Mouse (Mus musculus) forebrain, postnatal 0 days (tissue): ENCODE measurements around the gene Plcb4. TPM values are rescaled to one million over a fixed set of nuclear protein-coding genes. Genes with fewer than 3 reads are reported as not detected.

Experiments used
- ATAC-seq: fragments of 200-750 bp; cut with Nextera tagmentation; 2 replicates; pipeline ENCODE4 v1.8.0; 2017; ENCODE audit warnings: mild to moderate bottlenecking, moderate library complexity
- DNase-seq: peaks from one replicate; pipeline ENCODE4 v3.0.0-alpha.2; 2015
- H3K27ac ChIP-seq: fragments of 300-500 bp; sonication (generic); 2 replicates; pipeline ENCODE4 v1.5.1; 2014; ENCODE audit warnings: low read depth, mild to moderate bottlenecking, antibody characterized with exemption, low read length, moderate library complexity, mixed read lengths
- H3K27me3 ChIP-seq: fragments of 300-500 bp; sonication (generic); 2 replicates; pipeline ENCODE4 v1.6.1; 2014; ENCODE audit warnings: mild to moderate bottlenecking, low read length, mixed read lengths; ENCODE audit not compliant: insufficient read depth
- H3K36me3 ChIP-seq: fragments of 300-500 bp; sonication (generic); 2 replicates; pipeline ENCODE4 v1.6.1; 2014; ENCODE audit warnings: mild to moderate bottlenecking, moderate library complexity; ENCODE audit not compliant: insufficient read depth
- H3K4me1 ChIP-seq: fragments of 300-500 bp; sonication (generic); 2 replicates; pipeline ENCODE4 v1.6.1; 2014; ENCODE audit warnings: antibody characterized with exemption; ENCODE audit not compliant: insufficient read depth
- H3K4me2 ChIP-seq: fragments of 300-500 bp; sonication (generic); 2 replicates; pipeline ENCODE4 v1.6.1; 2014; ENCODE audit warnings: low read depth, mild to moderate bottlenecking, moderate library complexity
- H3K4me3 ChIP-seq: fragments of 300-500 bp; sonication (generic); 2 replicates; pipeline ENCODE4 v1.5.1; 2014; ENCODE audit warnings: low read depth, low read length, mixed read lengths
- H3K9ac ChIP-seq: fragments of 300-500 bp; sonication (generic); 2 replicates; pipeline ENCODE4 v1.6.1; 2014; ENCODE audit warnings: mild to moderate bottlenecking
- H3K9me3 ChIP-seq: fragments of 300-500 bp; sonication (generic); 2 replicates; pipeline ENCODE4 v1.6.1; 2016; ENCODE audit warnings: low read length
- CTCF ChIP-seq: sonication (generic); IDR thresholded peaks from 2 replicates; pipeline ENCODE4 v1.5.1; 2016; ENCODE audit warnings: antibody characterized with exemption, control low read depth, low read depth
- WGBS: fragments of 180-500 bp; shearing (Covaris S2); extraction: QIAGEN DNeasy Blood & Tissue Kit; methylation state at CpG from one replicate; pipeline ENCODE4 v1.1.7; 2014; 5-methylcytosine and 5-hydroxymethylcytosine counted together
- polyA plus RNA-seq: library from polyadenylated mRNA; unstranded; fragments of >200 nt; fragmentation: Nextera tagmentation; extraction: Ambion mirVana; gene quantifications from 2 replicates; pipeline ENCODE4 v1.2.1, GENCODE M21; 2015
- total RNA-seq: library from RNA; depleted of rRNA; stranded (reverse); fragments of >200 nt; gene quantifications from 2 replicates; pipeline ENCODE4 v1.2.3, GENCODE M21; 2014

Gene Plcb4
- total and polyA plus RNA-seq, 2 experiments from 2014 or later, result 15.5 to 39.7 TPM

- ATAC-seq, result no peak
- no peaks in the 10 kb centered on the region for H3K27me3 ChIP-seq
- H3K9me3 ChIP-seq, result no peaks in the 10 kb centered on the region
- 94% methylated on average over 8 of the region's 8 CpGs for WGBS
- no peak overlapping the region for H3K9ac ChIP-seq
- no peaks in the 10 kb centered on the region for H3K4me1 ChIP-seq
- H3K4me3 ChIP-seq, result no peak overlapping the region
- TF ChIP-seq CTCF, result no peak
- DNase-seq, result no peak
- H3K36me3 ChIP-seq, result no peaks in the 10 kb centered on the region
- H3K27ac ChIP-seq, result no peak overlapping the region
- H3K4me2 ChIP-seq, result no peak overlapping the region
Measured at GRCm38 (mm10) chr2:135769701-135770100, 110.9 kb downstream of the Plcb4 start.

- Histone ChIP-seq H3K9me3 (no peaks in the 10 kb centered on the region), H3K4me1 (no peaks in the 10 kb centered on the region), H3K27me3 (no peaks in the 10 kb centered on the region), H3K9ac (no peak overlapping the region), H3K27ac (no peak overlapping the region), H3K4me2 (no peak overlapping the region), H3K36me3 (no peaks in the 10 kb centered on the region), H3K4me3 (no peak overlapping the region)
- TF ChIP-seq CTCF, result no peak
- WGBS, result 95% methylated on average over 9 of the region's 9 CpGs
- DNase-seq (no peak), ATAC-seq (no peak)
Measured at GRCm38 (mm10) chr2:135770226-135770625, 111.4 kb downstream of the Plcb4 start.

- Histone ChIP-seq H3K27me3 (no peaks in the 10 kb centered on the region), H3K4me1 (no peaks in the 10 kb centered on the region), H3K36me3 (no peaks in the 10 kb centered on the region), H3K9ac (no peak overlapping the region), H3K4me3 (no peak overlapping the region), H3K4me2 (no peak overlapping the region), H3K27ac (no peak overlapping the region), H3K9me3 (no peaks in the 10 kb centered on the region)
- ATAC-seq, result no peak
- 74% methylated on average over 10 of the region's 10 CpGs for WGBS
- no peak for DNase-seq
- no peak for TF ChIP-seq CTCF
Measured at GRCm38 (mm10) chr2:135773194-135773972, 114.6 kb downstream of the Plcb4 start.

- no peak overlapping the region for H3K27ac ChIP-seq
- no peak overlapping the region for H3K9ac ChIP-seq
- no peak for TF ChIP-seq CTCF
- no peak overlapping the region for H3K4me3 ChIP-seq
- no peaks in the 10 kb centered on the region for H3K4me1 ChIP-seq
- no peaks in the 10 kb centered on the region for H3K36me3 ChIP-seq
- H3K4me2 ChIP-seq, result no peak overlapping the region
- H3K9me3 ChIP-seq, result no peaks in the 10 kb centered on the region
- DNase-seq (no peak), ATAC-seq (no peak)
- WGBS, result 83% methylated on average over 4 of the region's 4 CpGs
- H3K27me3 ChIP-seq, result no peaks in the 10 kb centered on the region
Measured at GRCm38 (mm10) chr2:135775026-135775425, 116.2 kb downstream of the Plcb4 start.

GRCm38 (mm10) chr2:135776131-135776775 is 117.4 kb downstream of the Plcb4 start:
- TF ChIP-seq CTCF, result no peak
- DNase-seq (no peak), ATAC-seq (no peak)
- Histone ChIP-seq H3K27me3 (no peaks in the 10 kb centered on the region), H3K4me1 (no peaks in the 10 kb centered on the region), H3K9me3 (no peaks in the 10 kb centered on the region), H3K9ac (no peak overlapping the region), H3K27ac (no peak overlapping the region), H3K36me3 (no peaks in the 10 kb centered on the region), H3K4me3 (no peak overlapping the region), H3K4me2 (no peak overlapping the region)
- WGBS, result 80% methylated on average over 4 of the region's 4 CpGs

- no peak for DNase-seq
- H3K27ac ChIP-seq, result no peak overlapping the region
- H3K36me3 ChIP-seq, result no peaks in the 10 kb centered on the region
- H3K4me2 ChIP-seq, result no peak overlapping the region
- no peaks in the 10 kb centered on the region for H3K4me1 ChIP-seq
- TF ChIP-seq CTCF, result no peak
- no peaks in the 10 kb centered on the region for H3K9me3 ChIP-seq
- no peak overlapping the region for H3K4me3 ChIP-seq
- WGBS, result 88% methylated on average over 6 of the region's 6 CpGs
- ATAC-seq, result no peak
- no peak overlapping the region for H3K9ac ChIP-seq
- no peaks in the 10 kb centered on the region for H3K27me3 ChIP-seq
Measured at GRCm38 (mm10) chr2:135781391-135781790, 122.6 kb downstream of the Plcb4 start.

GRCm38 (mm10) chr2:135787415-135787814 is 128.6 kb downstream of the Plcb4 start:
- WGBS, result 96% methylated on average over 6 of the region's 6 CpGs
- Histone ChIP-seq H3K4me2 (no peak overlapping the region), H3K27me3 (no peaks in the 10 kb centered on the region), H3K4me3 (no peak overlapping the region), H3K9me3 (no peaks in the 10 kb centered on the region), H3K27ac (no peak overlapping the region), H3K36me3 (no peaks in the 10 kb centered on the region), H3K9ac (no peak overlapping the region), H3K4me1 (no peaks in the 10 kb centered on the region)
- TF ChIP-seq CTCF, result no peak
- ATAC-seq (no peak), DNase-seq (no peak)
